Mouse (Mus musculus): ENCODE data around the gene Rab5c. TPM values are rescaled to one million over a fixed set of nuclear protein-coding genes. Genes with fewer than 3 reads are reported as not detected.

The Rab5c gene
- total RNA-seq, 1 experiment from 2014 or later: 75.3 TPM

- 0 out of 4 replicates have a peak, but pooled peaks of 1 of the 2 experiments have one; percentile 25 for ATAC-seq (replicated peaks in 1 of 2; ENCODE audit: insufficient read depth in 1 of 2, low FRiP score in 2 of 2, low TSS enrichment in 1 of 2, low read depth in 1 of 2, poor library complexity in 2 of 2, severe bottlenecking in 2 of 2)
Measured at GRCm38 (mm10) chr11:100692164-100692616, 45.8 kb downstream of the Rab5c start, which contains the start of gene Zfp385c. Gene Zfp385c, minus strand, starts transcription at chr11:100692455.

GRCm38 (mm10) chr11:100690389-100690788 lies 47.6 kb downstream of the Rab5c start:
- ATAC-seq (replicated peaks in 1 of 2; ENCODE audit: insufficient read depth in 1 of 2, low FRiP score in 2 of 2, low TSS enrichment in 1 of 2, low read depth in 1 of 2, poor library complexity in 2 of 2, severe bottlenecking in 2 of 2): no peak

GRCm38 (mm10) chr11:100688443-100688842 lies 49.6 kb downstream of the Rab5c start:
- ATAC-seq (replicated peaks in 1 of 2; ENCODE audit: insufficient read depth in 1 of 2, low FRiP score in 2 of 2, low TSS enrichment in 1 of 2, low read depth in 1 of 2, poor library complexity in 2 of 2, severe bottlenecking in 2 of 2): no peak

- ATAC-seq (replicated peaks in 1 of 2; ENCODE audit: insufficient read depth in 1 of 2, low FRiP score in 2 of 2, low TSS enrichment in 1 of 2, low read depth in 1 of 2, poor library complexity in 2 of 2, severe bottlenecking in 2 of 2): no peak
Measured at GRCm38 (mm10) chr11:100687265-100687664, 50.8 kb downstream of the Rab5c start.

GRCm38 (mm10) chr11:100685371-100685770 lies 52.6 kb downstream of the Rab5c start:
- ATAC-seq (replicated peaks in 1 of 2; ENCODE audit: insufficient read depth in 1 of 2, low FRiP score in 2 of 2, low TSS enrichment in 1 of 2, low read depth in 1 of 2, poor library complexity in 2 of 2, severe bottlenecking in 2 of 2): no peak

GRCm38 (mm10) chr11:100684084-100684483 lies 53.9 kb downstream of the Rab5c start:
- no peak for ATAC-seq (replicated peaks in 1 of 2; ENCODE audit: insufficient read depth in 1 of 2, low FRiP score in 2 of 2, low TSS enrichment in 1 of 2, low read depth in 1 of 2, poor library complexity in 2 of 2, severe bottlenecking in 2 of 2)

GRCm38 (mm10) chr11:100682526-100682925 lies 55.5 kb downstream of the Rab5c start:
- ATAC-seq (replicated peaks in 1 of 2; ENCODE audit: insufficient read depth in 1 of 2, low FRiP score in 2 of 2, low TSS enrichment in 1 of 2, low read depth in 1 of 2, poor library complexity in 2 of 2, severe bottlenecking in 2 of 2): no peak

- ATAC-seq (replicated peaks in 1 of 2; ENCODE audit: insufficient read depth in 1 of 2, low FRiP score in 2 of 2, low TSS enrichment in 1 of 2, low read depth in 1 of 2, poor library complexity in 2 of 2, severe bottlenecking in 2 of 2): no peak
Measured at GRCm38 (mm10) chr11:100681826-100682225, 56.2 kb downstream of the Rab5c start.

GRCm38 (mm10) chr11:100677810-100678209 lies 60.2 kb downstream of the Rab5c start:
- ATAC-seq (replicated peaks in 1 of 2; ENCODE audit: insufficient read depth in 1 of 2, low FRiP score in 2 of 2, low TSS enrichment in 1 of 2, low read depth in 1 of 2, poor library complexity in 2 of 2, severe bottlenecking in 2 of 2): no peak

GRCm38 (mm10) chr11:100673169-100673568 lies 64.8 kb downstream of the Rab5c start:
- ATAC-seq (replicated peaks in 1 of 2; ENCODE audit: insufficient read depth in 1 of 2, low FRiP score in 2 of 2, low TSS enrichment in 1 of 2, low read depth in 1 of 2, poor library complexity in 2 of 2, severe bottlenecking in 2 of 2): peak in 1 of 2 experiments; percentile 29; a peak in 1 of 4 replicates

- no peak for ATAC-seq (replicated peaks in 1 of 2; ENCODE audit: insufficient read depth in 1 of 2, low FRiP score in 2 of 2, low TSS enrichment in 1 of 2, low read depth in 1 of 2, poor library complexity in 2 of 2, severe bottlenecking in 2 of 2)
Measured at GRCm38 (mm10) chr11:100671956-100672355, 66.1 kb downstream of the Rab5c start.

- ATAC-seq (replicated peaks in 1 of 2; ENCODE audit: insufficient read depth in 1 of 2, low FRiP score in 2 of 2, low TSS enrichment in 1 of 2, low read depth in 1 of 2, poor library complexity in 2 of 2, severe bottlenecking in 2 of 2): no peak
Measured at GRCm38 (mm10) chr11:100671049-100671448, 67.0 kb downstream of the Rab5c start.

Other genes starting within 250 kb of the Rab5c start
- 91.6 and 97.6 TPM in 2 replicates for gene Acly, start 210.2 kb downstream of the Rab5c start, total RNA-seq (2017)
- 0.31 TPM in 1 of 2 replicates, not detected in the other for gene Ttc25, start 192.6 kb downstream of the Rab5c start, total RNA-seq (2017)
- 26.4 and 27.5 TPM in 2 replicates for gene Cnp, start 163.3 kb downstream of the Rab5c start, total RNA-seq (2017)
- gene Nkiras2, start 119.0 kb downstream of the Rab5c start, total RNA-seq (2017): 6.9 and 10.7 TPM in 2 replicates
- 129 and 135 TPM in 2 replicates for gene Dnajc7, start 118.0 kb downstream of the Rab5c start, total RNA-seq (2017)
- gene Zfp385c, start 45.8 kb downstream of the Rab5c start, total RNA-seq (2017): 0.20 TPM in 1 of 2 replicates, not detected in the other
- gene Dhx58, start 33.9 kb downstream of the Rab5c start, total RNA-seq (2017): 31.1 and 33.1 TPM in 2 replicates
- 26.1 TPM in 2 replicates for gene Kat2a, start 25.8 kb downstream of the Rab5c start, total RNA-seq (2017)
- gene Hspb9, start 24.4 kb downstream of the Rab5c start, total RNA-seq (2017): not detected in 2 replicates
- gene Kcnh4, start 21.7 kb upstream of the Rab5c start, total RNA-seq (2017): 0.13 TPM in 1 of 2 replicates, not detected in the other
- gene Hcrt, start 24.7 kb upstream of the Rab5c start, total RNA-seq (2017): not detected in 2 replicates
- 2.4 and 3.3 TPM in 2 replicates for gene Ghdc, start 32.7 kb upstream of the Rab5c start, total RNA-seq (2017)
- 58.8 and 66.2 TPM in 2 replicates for gene Stat5b, start 112.5 kb upstream of the Rab5c start, total RNA-seq (2017)
- 48.2 and 54.6 TPM in 2 replicates for gene Stat5a, start 121.1 kb upstream of the Rab5c start, total RNA-seq (2017)
- gene Stat3, start 201.3 kb upstream of the Rab5c start, total RNA-seq (2017): 108 and 135 TPM in 2 replicates
- 9.8 and 13.4 TPM in 2 replicates for gene Cavin1, start 232.7 kb upstream of the Rab5c start, total RNA-seq (2017)

Data from hematopoietic stem cell, adult 5-6 weeks (primary cell).